Mouse (Mus musculus) erythroblast, embryonic 14.5 days (primary cell): ENCODE results near the gene Rnf150.

Source experiments
- GATA1 ChIP-seq: IDR thresholded peaks from 2 replicates; pipeline ENCODE4 v1.6.1; 2012; ENCODE audit warnings: low read length, inconsistent platforms, mixed read lengths
- TAL1 ChIP-seq: IDR thresholded peaks from 3 replicates; pipeline ENCODE4 v1.6.1; 2012; ENCODE audit warnings: low read length, inconsistent platforms, mixed read lengths

DNA sequence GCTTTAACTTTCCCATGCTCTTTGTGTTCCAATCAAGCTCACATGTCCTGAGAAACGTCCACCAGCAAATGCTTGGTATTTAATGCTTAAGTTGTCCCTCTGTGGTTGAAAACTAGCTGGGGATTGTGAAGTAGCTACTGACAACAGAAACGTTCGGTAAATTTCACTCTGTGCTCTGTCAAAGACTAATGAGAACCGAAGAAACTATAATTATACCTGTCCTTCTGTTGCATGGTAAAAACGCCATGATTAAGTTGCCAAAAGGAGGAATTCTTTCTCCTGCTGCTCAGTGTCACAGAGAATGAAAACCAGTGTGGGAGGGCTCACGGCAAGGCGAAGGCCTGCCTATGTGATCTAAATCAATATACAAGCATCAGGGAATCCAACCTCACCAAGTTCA lies 204.8 kb downstream of the Rnf150 start:
- TF ChIP-seq GATA1 (no peak), TAL1 (no peak)
